Mouse (Mus musculus) myocyte (in vitro differentiated cells): ENCODE results near the gene 1700020L24Rik. TPM values are rescaled to one million over a fixed set of nuclear protein-coding genes. Genes with fewer than 3 reads are reported as not detected.

Experiments used
- H3K27me3 ChIP-seq: one replicate; pipeline ENCODE4 v1.6.1; 2011; ENCODE audit not compliant: control insufficient read depth, insufficient read depth, insufficient read length
- H3K36me3 ChIP-seq: one replicate; pipeline ENCODE4 v1.6.1; 2011; ENCODE audit not compliant: control insufficient read depth, insufficient read depth
- H3K4me2 ChIP-seq: one replicate; pipeline ENCODE4 v1.6.1; 2011; ENCODE audit warnings: low read depth, control low read depth
- H3K4me3 ChIP-seq: one replicate; pipeline ENCODE4 v1.5.1; 2011; ENCODE audit warnings: mild to moderate bottlenecking, control low read depth, moderate library complexity
- H3K79me2 ChIP-seq: one replicate; pipeline ENCODE4 v1.6.1; 2011; ENCODE audit not compliant: control insufficient read depth, insufficient read depth
- H3ac ChIP-seq: one replicate; pipeline ENCODE4 v1.6.1; 2011; ENCODE audit not compliant: control insufficient read depth, insufficient read length
- CEBPB ChIP-seq: IDR thresholded peaks from 2 replicates; pipeline ENCODE4 v1.6.1; 2011; ENCODE audit warnings: mild to moderate bottlenecking, moderate library complexity; ENCODE audit not compliant: poor library complexity, insufficient read depth, severe bottlenecking
- E2F4 ChIP-seq: IDR thresholded peaks from one replicate; pipeline ENCODE4 v1.6.1; 2011; ENCODE audit warnings: mild to moderate bottlenecking, control low read depth, moderate library complexity; ENCODE audit not compliant: insufficient read depth
- MAX ChIP-seq: IDR thresholded peaks from one replicate; pipeline ENCODE4 v1.6.1; 2011; ENCODE audit warnings: low read depth, mild to moderate bottlenecking, control low read depth
- MYOD1 ChIP-seq, 3 experiments: IDR thresholded peaks; one replicate each; pipeline ENCODE4 v1.6.1; 2011; ENCODE audit warnings: control low read depth in 2 of 3, low read depth in 2 of 3, mild to moderate bottlenecking in 2 of 3, moderate library complexity in 1 of 3; ENCODE audit not compliant: insufficient read length in 2 of 3, control insufficient read depth in 1 of 3
- MYOG ChIP-seq, 3 experiments: IDR thresholded peaks; one replicate each; pipeline ENCODE4 v1.6.1; 2011; ENCODE audit warnings: control low read depth in 2 of 3, low read depth in 2 of 3, mild to moderate bottlenecking in 2 of 3; ENCODE audit not compliant: insufficient read length in 2 of 3, control insufficient read depth in 1 of 3, insufficient read depth in 1 of 3
- POLR2A ChIP-seq: IDR thresholded peaks from one replicate; pipeline ENCODE4 v1.6.1; 2011; ENCODE audit warnings: low read depth, mild to moderate bottlenecking, control low read depth, moderate library complexity; ENCODE audit not compliant: insufficient read length
- POLR2AphosphoS2 ChIP-seq: IDR thresholded peaks from one replicate; pipeline ENCODE4 v1.6.1; 2011; ENCODE audit warnings: low read depth, control low read depth; ENCODE audit not compliant: insufficient read length
- REST ChIP-seq: IDR thresholded peaks from one replicate; pipeline ENCODE4 v1.6.1; 2011; ENCODE audit warnings: mild to moderate bottlenecking, control low read depth, moderate library complexity; ENCODE audit not compliant: insufficient read depth, insufficient read length
- SRF ChIP-seq: IDR thresholded peaks from one replicate; pipeline ENCODE4 v1.6.1; 2011; ENCODE audit warnings: low read depth; ENCODE audit not compliant: control insufficient read depth, insufficient read length
- TCF12 ChIP-seq: IDR thresholded peaks from one replicate; pipeline ENCODE4 v1.6.1; 2011; ENCODE audit warnings: mild to moderate bottlenecking, control low read depth; ENCODE audit not compliant: poor library complexity, insufficient read depth, severe bottlenecking
- TCF3 ChIP-seq: IDR thresholded peaks from one replicate; pipeline ENCODE4 v1.6.1; 2011; ENCODE audit warnings: low read depth, control low read depth; ENCODE audit not compliant: insufficient read length
- USF1 ChIP-seq: IDR thresholded peaks from one replicate; pipeline ENCODE4 v1.6.1; 2011; ENCODE audit warnings: low read depth, mild to moderate bottlenecking, control low read depth, moderate library complexity
- polyA plus RNA-seq: library from polyadenylated mRNA; unstranded; fragments of >200 nt; fragmentation: generic; extraction: Trizol; gene quantifications from one replicate; pipeline ENCODE4 v1.2.1, GENCODE M21; 2012; ENCODE audit warnings: missing spikeins

The 1700020L24Rik gene
- polyA plus RNA-seq, 1 experiment = 12.0 TPM

DNA sequence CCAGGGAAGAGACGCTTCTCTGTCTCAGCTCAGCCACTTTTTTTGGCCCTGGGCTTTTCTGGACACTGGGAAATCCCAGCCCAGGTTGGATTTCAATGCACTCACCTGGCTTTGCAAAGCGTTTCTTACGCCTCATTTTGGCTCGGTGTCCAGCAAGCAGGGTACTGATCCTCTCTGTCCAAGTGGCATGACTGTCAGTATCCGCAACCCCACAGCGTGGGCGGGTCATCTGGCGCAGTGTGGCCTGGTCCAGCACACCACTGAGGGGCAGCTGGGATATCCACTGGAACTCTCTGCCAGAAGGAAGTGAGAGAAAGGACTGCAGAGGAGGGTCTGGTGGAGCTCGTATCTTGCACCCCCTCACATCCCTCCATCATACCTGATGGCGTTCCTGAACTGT, 13.8 kb downstream of the 1700020L24Rik start:
- Histone ChIP-seq H3K4me2 (no peak overlapping the region), H3K4me3 (no peak overlapping the region), H3K79me2 (no peaks in the 10 kb centered on the region), H3K36me3 (no peaks in the 10 kb centered on the region), H3K27me3 (no peaks in the 10 kb centered on the region), H3ac (no peak overlapping the region)
- TF ChIP-seq SRF (no peak), TCF12 (no peak), POLR2A (no peak)

DNA sequence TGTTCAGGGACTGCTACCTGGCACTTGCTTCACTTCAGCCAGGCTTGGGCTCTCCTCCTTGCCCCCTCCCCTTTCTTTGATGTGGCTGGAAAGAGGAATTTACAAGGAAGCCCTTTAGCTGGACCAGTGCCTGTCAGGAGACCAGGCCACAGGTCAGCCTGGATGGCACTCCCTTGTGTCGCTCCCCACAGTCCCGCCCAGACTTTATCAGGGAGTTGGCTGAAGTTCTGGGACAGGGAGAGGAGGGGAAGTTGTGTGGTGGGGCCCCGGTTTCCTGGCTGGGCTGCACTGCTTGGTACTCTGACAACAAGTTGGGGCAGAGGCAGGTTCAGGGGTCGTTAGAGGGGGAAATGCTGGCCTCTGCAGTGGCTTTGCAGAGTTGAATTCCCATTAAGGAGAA, 17.1 kb downstream of the 1700020L24Rik start:
- no peak for TF ChIP-seq TCF12
- no peak for TF ChIP-seq TCF3
- no peak for TF ChIP-seq REST
- TF ChIP-seq E2F4 = no peak
- no peak for TF ChIP-seq SRF
- TF ChIP-seq CEBPB = no peak
- TF ChIP-seq MYOG (IDR thresholded peaks at IDR 0.05; ENCODE audit: control insufficient read depth in 1 of 3, insufficient read depth in 1 of 3, insufficient read length in 2 of 3, low read depth in 2 of 3) = no peak
- no peak for TF ChIP-seq POLR2A
- no peak for TF ChIP-seq MYOD1 (IDR thresholded peaks at IDR 0.05; ENCODE audit: control insufficient read depth in 1 of 3, insufficient read length in 2 of 3, low read depth in 2 of 3)
- TF ChIP-seq USF1 = no peak
- no peak for TF ChIP-seq MAX
- no peak for TF ChIP-seq POLR2AphosphoS2
- H3K36me3 ChIP-seq = no peaks in the 10 kb centered on the region
- H3ac ChIP-seq = no peak overlapping the region
- H3K4me3 ChIP-seq = no peak overlapping the region
- no peaks in the 10 kb centered on the region for H3K79me2 ChIP-seq
- H3K27me3 ChIP-seq = no peaks in the 10 kb centered on the region
- H3K4me2 ChIP-seq = no peak overlapping the region

DNA sequence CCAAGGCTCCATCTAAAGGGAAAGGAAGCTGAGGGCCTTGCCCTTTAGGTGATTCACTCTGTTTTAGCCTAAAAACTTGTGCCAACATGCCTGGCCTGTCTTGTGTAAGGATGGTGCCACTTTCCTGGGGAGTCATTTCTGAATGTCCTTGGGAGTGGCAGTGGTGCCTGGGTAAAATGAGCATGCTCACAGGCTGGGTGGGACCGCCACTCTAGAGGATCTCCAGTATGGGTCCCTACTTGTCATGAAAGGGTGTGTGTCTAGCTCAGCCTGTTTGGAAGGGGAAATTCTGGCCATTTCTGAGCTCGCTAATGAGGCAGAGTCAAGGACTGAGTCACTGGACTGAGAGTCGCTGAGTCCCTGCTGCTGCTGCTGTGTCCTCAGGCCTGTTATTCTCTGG, 18.1 kb downstream of the 1700020L24Rik start:
- no peaks in the 10 kb centered on the region for H3K27me3 ChIP-seq
- no peak overlapping the region for H3K4me3 ChIP-seq
- no peaks in the 10 kb centered on the region for H3K79me2 ChIP-seq
- TF ChIP-seq POLR2A (no peak), TCF12 (no peak), MYOG (IDR thresholded peaks at IDR 0.05; ENCODE audit: control insufficient read depth in 1 of 3, insufficient read depth in 1 of 3, insufficient read length in 2 of 3, low read depth in 2 of 3) (no peak), TCF3 (no peak), MAX (no peak), USF1 (no peak), E2F4 (no peak), REST (no peak), MYOD1 (IDR thresholded peaks at IDR 0.05; ENCODE audit: control insufficient read depth in 1 of 3, insufficient read length in 2 of 3, low read depth in 2 of 3) (no peak), SRF (no peak)
- H3K4me2 ChIP-seq = peak overlapping the region; percentile 21
- H3ac ChIP-seq = no peak overlapping the region
- H3K36me3 ChIP-seq = no peaks in the 10 kb centered on the region

DNA sequence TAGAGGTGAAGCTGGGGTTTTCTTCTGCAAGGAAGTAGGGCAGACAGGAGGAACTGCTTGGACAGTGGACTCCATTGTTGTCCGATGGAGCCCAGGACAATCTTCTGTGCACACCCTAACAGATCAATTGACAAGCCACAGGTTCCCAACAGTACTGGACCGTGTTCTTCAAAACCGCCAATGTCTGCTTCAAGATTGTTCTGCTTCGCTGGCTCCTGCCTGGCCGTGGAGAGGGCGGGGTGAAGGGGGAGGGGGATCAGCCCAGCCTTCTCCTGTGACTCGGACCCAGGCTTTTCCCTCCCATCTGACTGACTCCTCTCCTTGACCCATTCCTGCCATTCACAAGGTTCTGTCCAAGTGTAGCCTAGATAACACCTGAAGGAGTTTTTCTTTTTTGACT, 19.8 kb downstream of the 1700020L24Rik start:
- TF ChIP-seq REST (no peak), MYOD1 (IDR thresholded peaks at IDR 0.05; ENCODE audit: control insufficient read depth in 1 of 3, insufficient read length in 2 of 3, low read depth in 2 of 3) (no peak), MYOG (IDR thresholded peaks at IDR 0.05; ENCODE audit: control insufficient read depth in 1 of 3, insufficient read depth in 1 of 3, insufficient read length in 2 of 3, low read depth in 2 of 3) (no peak), MAX (no peak), POLR2A (no peak), SRF (no peak), CEBPB (no peak), USF1 (no peak), TCF12 (no peak), E2F4 (no peak), POLR2AphosphoS2 (no peak), TCF3 (no peak)
- peak overlapping the region; percentile 75 for H3K4me2 ChIP-seq

DNA sequence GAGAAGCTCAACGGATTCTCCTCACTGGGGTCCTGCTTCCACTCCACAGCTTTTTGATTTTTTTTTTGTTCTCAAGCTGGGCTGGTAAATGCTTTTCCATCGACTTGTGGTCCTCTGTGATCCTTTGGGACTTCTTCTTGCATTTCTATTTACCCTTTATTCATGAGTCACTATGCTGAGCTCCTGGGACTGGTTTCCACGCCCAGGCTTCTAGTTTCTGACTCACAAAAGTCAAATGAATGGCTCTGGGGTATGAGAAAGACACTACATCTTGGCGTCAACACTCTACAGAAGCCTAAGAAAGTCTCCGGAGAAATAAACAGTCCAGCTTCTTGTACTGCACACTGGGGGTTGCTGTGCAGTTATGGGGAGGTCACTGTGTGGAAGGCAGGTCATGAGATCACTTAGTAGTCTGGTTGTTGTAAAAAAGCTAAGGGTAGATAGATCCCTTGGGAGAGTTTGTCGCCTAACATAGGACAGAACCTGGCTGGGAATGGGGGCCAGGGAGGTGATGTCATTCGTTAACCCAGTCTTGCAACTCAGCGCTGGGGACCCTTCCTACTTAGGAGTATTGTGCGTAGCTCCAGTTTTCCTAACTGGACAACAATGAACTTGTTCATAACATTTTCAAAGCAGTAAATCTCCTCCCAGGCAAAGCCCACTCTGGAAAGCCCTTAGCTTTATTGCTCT, 20.6 kb downstream of the 1700020L24Rik start:
- no peak overlapping the region for H3ac ChIP-seq
- H3K4me2 ChIP-seq = peak overlapping the region; percentile 75
- H3K79me2 ChIP-seq = no peaks in the 10 kb centered on the region
- no peak for TF ChIP-seq TCF3
- TF ChIP-seq MAX = no peak
- TF ChIP-seq REST = no peak
- H3K27me3 ChIP-seq = no peaks in the 10 kb centered on the region
- no peaks in the 10 kb centered on the region for H3K36me3 ChIP-seq
- no peak overlapping the region for H3K4me3 ChIP-seq

More for the DNA sequence above, 19.8 kb downstream of the 1700020L24Rik start:
- Histone ChIP-seq H3K4me3 (no peak overlapping the region), H3ac (no peak overlapping the region), H3K79me2 (no peaks in the 10 kb centered on the region), H3K36me3 (no peaks in the 10 kb centered on the region), H3K27me3 (no peaks in the 10 kb centered on the region)
